Mouse (Mus musculus) hematopoietic stem cell, adult 5-6 weeks (primary cell): ENCODE measurements at regions not wholly inside any gene's neighbourhood (a gene's known extent, or its start where the extent isn't known, plus 50 kb on each side); places are given as distances from the start of the nearest gene placed in this dataset.

Source experiments
- ATAC-seq, 2 experiments: fragments of 125-278 bp in 1 of 2; replicated peaks in 1 of 2; 2 replicates each; pipeline ENCODE4 v1.8.0; 2016 to 2017; ENCODE audit warnings: inconsistent platforms in 2 of 2, mild to moderate bottlenecking in 2 of 2, moderate number of reproducible peaks in 2 of 2, low read depth in 1 of 2, moderate TSS enrichment in 1 of 2; ENCODE audit not compliant: low FRiP score in 2 of 2, poor library complexity in 2 of 2, severe bottlenecking in 2 of 2, insufficient read depth in 1 of 2, low TSS enrichment in 1 of 2

GRCm38 (mm10) chr1:137636321-137636944, 539.1 kb downstream of the Ptprc start:
- no peak for ATAC-seq

- no peak for ATAC-seq
Observed at GRCm38 (mm10) chr1:137635781-137636180, 539.7 kb downstream of the Ptprc start.

- no peak for ATAC-seq
Observed at GRCm38 (mm10) chr1:137631546-137631945, 544.0 kb downstream of the Ptprc start.

GRCm38 (mm10) chr1:137620672-137621071, 554.8 kb downstream of the Ptprc start:
- peak in 1 of 2 experiments; percentile 72; a peak in 3 of 4 replicates for ATAC-seq

- no peak for ATAC-seq
Observed at GRCm38 (mm10) chr1:137618231-137618630, 557.3 kb downstream of the Ptprc start.

GRCm38 (mm10) chr1:137617513-137617912, 558.0 kb downstream of the Ptprc start:
- ATAC-seq = no peak

GRCm38 (mm10) chr1:137606716-137607115, 568.8 kb downstream of the Ptprc start:
- ATAC-seq = no peak

GRCm38 (mm10) chr1:137605890-137606663, 569.4 kb downstream of the Ptprc start:
- ATAC-seq = no peak

GRCm38 (mm10) chr1:137593732-137594131, 581.8 kb downstream of the Ptprc start:
- no peak for ATAC-seq

- no peak for ATAC-seq
Observed at GRCm38 (mm10) chr1:137591891-137592290, 583.6 kb downstream of the Ptprc start.

- ATAC-seq = no peak
Observed at GRCm38 (mm10) chr1:137591295-137591694, 584.2 kb downstream of the Ptprc start.

- ATAC-seq = no peak
Observed at GRCm38 (mm10) chr1:137588304-137589300, 586.9 kb downstream of the Ptprc start.

GRCm38 (mm10) chr1:137587481-137588228, 587.9 kb downstream of the Ptprc start:
- ATAC-seq = no peak

- ATAC-seq = no peak
Observed at GRCm38 (mm10) chr1:137584696-137585095, 590.8 kb downstream of the Ptprc start.

- no peak for ATAC-seq
Observed at GRCm38 (mm10) chr1:137584104-137584675, 591.3 kb downstream of the Ptprc start.

GRCm38 (mm10) chr1:137577639-137578038, 597.9 kb downstream of the Ptprc start:
- ATAC-seq = no peak

- no peak for ATAC-seq
Observed at GRCm38 (mm10) chr1:137576174-137576573, 599.3 kb downstream of the Ptprc start.
